Mouse (Mus musculus) kidney, adult 10 weeks (tissue): ENCODE results near the gene Hspb7. TPM values are rescaled to one million over a fixed set of nuclear protein-coding genes. Genes with fewer than 3 reads are reported as not detected.

ENCODE experiments used
- polyA plus RNA-seq: library from polyadenylated mRNA; stranded (reverse); fragments of 350-450 nt; fragmentation: Illumina TruSeq; extraction: RNeasy Lipid Tissue Mini Kit (QIAGEN cat#74804); gene quantifications from one replicate; pipeline ENCODE4 v1.2.3, GENCODE M21; 2014; ENCODE audit warnings: low read depth, low replicate concordance

Hspb7 gene
- not detected for polyA plus RNA-seq

GRCm38 (mm10) chr4:141420192-141420829, at the start of gene Hspb7:
Gene Hspb7, plus strand, starts transcription at chr4:141420779.

GRCm38 (mm10) chr4:141398545-141398944, 22.0 kb upstream of the Hspb7 start, which contains the start of gene Clcnka:
Gene Clcnka, minus strand, starts transcription at chr4:141398724.

GRCm38 (mm10) chr4:141415924-141416323, 4.7 kb upstream of the Hspb7 start, which contains the start of gene Clcnkb:
Gene Clcnkb, minus strand, starts transcription at chr4:141416014.

GRCm38 (mm10) chr4:141435974-141436373, 15.4 kb downstream of the Hspb7 start, which contains the start of gene Srarp:
Gene Srarp, minus strand, starts transcription at chr4:141436105.

GRCm38 (mm10) chr4:141444451-141445327, 24.1 kb downstream of the Hspb7 start, which contains the start of gene Zbtb17:
Gene Zbtb17, plus strand, starts transcription at chr4:141444654.

Other genes with a start within 250 kb of the Hspb7 start
- not detected for gene Rsg1, start 206.8 kb upstream of the Hspb7 start, polyA plus RNA-seq
- 0.61 TPM for gene Arhgef19, start 181.3 kb upstream of the Hspb7 start, polyA plus RNA-seq
- 0.12 TPM for gene Epha2, start 119.5 kb upstream of the Hspb7 start, polyA plus RNA-seq
- not detected for gene Fam131c, start 52.6 kb upstream of the Hspb7 start, polyA plus RNA-seq
- 4.0 TPM for gene Clcnka, start 22.1 kb upstream of the Hspb7 start, polyA plus RNA-seq
- gene Clcnkb, start 4.8 kb upstream of the Hspb7 start, polyA plus RNA-seq: 10.6 TPM
- gene Srarp, start 15.3 kb downstream of the Hspb7 start, polyA plus RNA-seq: not detected
- gene Zbtb17, start 23.9 kb downstream of the Hspb7 start, polyA plus RNA-seq: not detected
- gene Spen, start 117.8 kb downstream of the Hspb7 start, polyA plus RNA-seq: 7.5 TPM
- gene Fblim1, start 185.3 kb downstream of the Hspb7 start, polyA plus RNA-seq: 5.1 TPM
- 0.57 TPM for gene Tmem82, start 197.9 kb downstream of the Hspb7 start, polyA plus RNA-seq
- gene Slc25a34, start 203.0 kb downstream of the Hspb7 start, polyA plus RNA-seq: 0.53 TPM
- 1.4 TPM for gene Plekhm2, start 244.1 kb downstream of the Hspb7 start, polyA plus RNA-seq